Mouse (Mus musculus): Measurements from ENCODE around the gene Anxa6. TPM values are rescaled to one million over a fixed set of nuclear protein-coding genes. Genes with fewer than 3 reads are reported as not detected.
"Not testable (repeated sequence)": the region's sequence is repeated elsewhere in the genome, so short reads cannot be mapped to it uniquely, and the experiment has no call there.

Anxa6 gene
- polyA plus RNA-seq, 1 experiment from 2014 or later: 82.3 TPM

- Histone ChIP-seq H3K4me2 (replicated peaks) (peak overlapping the region; percentile 72), H3K27ac (replicated peaks) (peak overlapping the region; percentile 87; the same call in 1 of the 2 replicates), H3K4me3 (peak overlapping the region; percentile 92), H3K4me1 (peaks cover 15% of the 10 kb centered on the region), H3K9ac (replicated peaks) (peak overlapping the region; percentile 83)
- H3K27me3 ChIP-seq; ATAC-seq (ENCODE audit: low FRiP score, low read depth); H3K9me3 ChIP-seq; H3K36me3 ChIP-seq: not testable (repeated sequence)
- WGBS: 41% methylated on average over 10 of the region's 10 CpGs
Observed at GRCm38 (mm10) chr11:54955400-54955734, 77.9 kb downstream of the Anxa6 start.

GRCm38 (mm10) chr11:54954716-54955115 is 78.5 kb downstream of the Anxa6 start:
- H3K27me3 ChIP-seq: no peaks in the 10 kb centered on the region
- H3K4me1 ChIP-seq: peaks cover 15% of the 10 kb centered on the region
- no peaks in the 10 kb centered on the region for H3K36me3 ChIP-seq
- WGBS: 86% methylated on average over 8 of the region's 8 CpGs
- no peak overlapping the region for H3K4me3 ChIP-seq
- no peaks in the 10 kb centered on the region for H3K9me3 ChIP-seq
- 0 out of 2 replicates have a peak overlapping the region, but pooled peaks have one; percentile 3 for H3K4me2 ChIP-seq (replicated peaks)
- no peak for ATAC-seq (ENCODE audit: low FRiP score, low read depth)
- H3K9ac ChIP-seq (replicated peaks): no peak overlapping the region
- H3K27ac ChIP-seq (replicated peaks): no peak overlapping the region

- Histone ChIP-seq H3K36me3 (no peaks in the 10 kb centered on the region), H3K4me2 (replicated peaks) (peak overlapping the region; percentile 25; the same call in 1 of the 2 replicates), H3K4me1 (peaks cover 15% of the 10 kb centered on the region), H3K27me3 (no peaks in the 10 kb centered on the region), H3K9ac (replicated peaks) (0 out of 2 replicates have a peak overlapping the region, but pooled peaks have one; percentile 31), H3K27ac (replicated peaks) (peak overlapping the region; percentile 42; the same call in 1 of the 2 replicates), H3K4me3 (no peak overlapping the region), H3K9me3 (no peaks in the 10 kb centered on the region)
- WGBS: 36% methylated on average over 9 of the region's 9 CpGs
- no peak for ATAC-seq (ENCODE audit: low FRiP score, low read depth)
Observed at GRCm38 (mm10) chr11:54953993-54954446, 79.2 kb downstream of the Anxa6 start.

- no peaks in the 10 kb centered on the region for H3K9me3 ChIP-seq
- H3K36me3 ChIP-seq: no peaks in the 10 kb centered on the region
- H3K27ac ChIP-seq (replicated peaks): no peak overlapping the region
- no peak overlapping the region for H3K4me2 ChIP-seq (replicated peaks)
- no peak overlapping the region for H3K4me3 ChIP-seq
- H3K27me3 ChIP-seq: no peaks in the 10 kb centered on the region
- H3K9ac ChIP-seq (replicated peaks): no peak overlapping the region
- no peak for ATAC-seq (ENCODE audit: low FRiP score, low read depth)
- 81% methylated on average over 6 of the region's 6 CpGs for WGBS
- peaks cover 15% of the 10 kb centered on the region for H3K4me1 ChIP-seq
Observed at GRCm38 (mm10) chr11:54952651-54953050, 80.6 kb downstream of the Anxa6 start.

DNA sequence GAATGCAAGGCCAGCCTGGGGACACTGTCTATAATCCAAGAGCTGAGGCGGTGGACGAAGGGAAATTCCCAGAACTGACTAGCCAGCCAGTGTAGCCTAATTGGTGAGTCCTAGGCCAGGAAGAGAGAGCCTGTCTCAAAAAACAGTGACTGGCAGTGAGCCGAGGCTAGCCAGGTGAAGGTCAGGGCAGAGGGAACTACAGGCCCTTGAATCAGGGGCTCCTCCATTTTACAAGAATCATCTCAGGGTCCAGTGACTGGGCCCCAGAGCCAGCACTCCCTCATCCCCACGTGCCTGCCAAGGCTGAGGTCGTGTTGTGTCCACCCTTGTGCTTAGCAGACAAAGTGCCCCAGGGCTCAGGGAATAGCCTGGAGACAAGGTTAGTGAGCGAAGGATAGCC is 82.6 kb downstream of the Anxa6 start:
- H3K9ac ChIP-seq (replicated peaks): no peak overlapping the region
- no peaks in the 10 kb centered on the region for H3K27me3 ChIP-seq
- H3K4me1 ChIP-seq: peaks cover 12% of the 10 kb centered on the region
- no peak for ATAC-seq (ENCODE audit: low FRiP score, low read depth)
- no peaks in the 10 kb centered on the region for H3K36me3 ChIP-seq
- no peak overlapping the region for H3K27ac ChIP-seq (replicated peaks)
- no peaks in the 10 kb centered on the region for H3K9me3 ChIP-seq
- no peak overlapping the region for H3K4me3 ChIP-seq
- no peak overlapping the region for H3K4me2 ChIP-seq (replicated peaks)
- whole genome bisulfite sequencing: 82% methylated on average over 6 of the region's 6 CpGs

- H3K4me2 ChIP-seq (replicated peaks): no peak overlapping the region
Observed at GRCm38 (mm10) chr11:54949717-54950116, 83.5 kb downstream of the Anxa6 start.

DNA sequence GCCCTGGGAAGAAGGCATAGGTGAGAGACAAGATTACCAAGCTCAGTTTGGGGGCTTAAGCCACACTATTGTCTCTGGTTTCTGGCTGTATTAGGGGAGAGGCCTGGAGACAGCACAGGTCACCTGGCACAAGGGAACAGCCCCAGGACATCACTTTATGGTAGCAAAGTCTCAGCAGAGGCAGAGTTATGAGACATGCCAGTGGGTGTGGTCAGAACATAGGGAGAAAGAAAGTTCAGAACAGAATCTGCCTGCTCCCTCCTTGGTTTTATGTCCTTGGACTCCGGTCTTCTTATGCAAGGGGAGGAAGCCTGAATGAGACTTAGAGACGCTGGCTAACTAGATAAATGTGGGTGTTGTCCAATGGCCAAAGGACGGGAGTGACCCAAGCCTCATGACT is 88.5 kb downstream of the Anxa6 start:
- Histone ChIP-seq H3K27me3 (no peaks in the 10 kb centered on the region), H3K4me2 (replicated peaks) (no peak overlapping the region), H3K9ac (replicated peaks) (no peak overlapping the region), H3K9me3 (no peaks in the 10 kb centered on the region), H3K4me1 (no peaks in the 10 kb centered on the region), H3K4me3 (no peak overlapping the region), H3K36me3 (no peaks in the 10 kb centered on the region), H3K27ac (replicated peaks) (no peak overlapping the region)
- WGBS: 90% methylated on average over 3 of the region's 3 CpGs
- no peak for ATAC-seq (ENCODE audit: low FRiP score, low read depth)

More at GRCm38 (mm10) chr11:54949717-54950116, 83.5 kb downstream of the Anxa6 start:
- Histone ChIP-seq H3K4me1 (peaks cover 9% of the 10 kb centered on the region), H3K27me3 (no peaks in the 10 kb centered on the region), H3K27ac (replicated peaks) (no peak overlapping the region), H3K4me3 (no peak overlapping the region), H3K9me3 (no peaks in the 10 kb centered on the region), H3K9ac (replicated peaks) (no peak overlapping the region), H3K36me3 (no peaks in the 10 kb centered on the region)
- WGBS: 83% methylated on average over 1 of the region's 1 CpGs
- ATAC-seq (ENCODE audit: low FRiP score, low read depth): no peak

DNA sequence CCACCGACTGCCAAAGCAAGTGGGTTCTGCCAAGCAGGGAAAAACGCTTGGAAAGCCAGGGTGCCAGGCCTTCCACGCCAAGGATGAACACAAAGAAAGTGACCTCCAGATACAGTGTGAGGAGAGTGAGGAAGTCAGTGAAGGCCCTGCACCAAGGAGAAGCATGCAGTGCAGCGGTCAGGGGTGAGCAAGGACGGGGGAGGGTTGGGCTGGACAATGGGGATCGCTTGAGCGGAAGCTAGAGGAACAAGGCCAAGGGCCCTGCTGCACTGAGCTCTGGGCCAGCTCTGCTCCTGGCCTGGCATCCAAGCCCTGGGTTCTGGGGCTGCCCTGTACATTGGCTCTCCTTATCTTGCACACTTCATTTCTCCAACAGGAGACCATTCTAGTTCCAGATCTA is 93.2 kb downstream of the Anxa6 start:
- Histone ChIP-seq H3K4me1 (peaks cover 7% of the 10 kb centered on the region), H3K27me3 (no peaks in the 10 kb centered on the region), H3K4me2 (replicated peaks) (no peak overlapping the region), H3K9ac (replicated peaks) (no peak overlapping the region), H3K36me3 (peaks cover 7% of the 10 kb centered on the region), H3K4me3 (no peak overlapping the region), H3K9me3 (no peaks in the 10 kb centered on the region), H3K27ac (replicated peaks) (no peak overlapping the region)
- no peak for ATAC-seq (ENCODE audit: low FRiP score, low read depth)
- WGBS: 77% methylated on average over 7 of the region's 7 CpGs

- no peak overlapping the region for H3K9ac ChIP-seq (replicated peaks)
- no peak overlapping the region for H3K27ac ChIP-seq (replicated peaks)
- H3K4me2 ChIP-seq (replicated peaks): no peak overlapping the region
- H3K27me3 ChIP-seq: no peaks in the 10 kb centered on the region
- H3K36me3 ChIP-seq: peaks cover 7% of the 10 kb centered on the region
- WGBS: 81% methylated on average over 8 of the region's 8 CpGs
- no peaks in the 10 kb centered on the region for H3K9me3 ChIP-seq
- no peak overlapping the region for H3K4me3 ChIP-seq
- ATAC-seq (ENCODE audit: low FRiP score, low read depth): no peak
- H3K4me1 ChIP-seq: peaks cover 7% of the 10 kb centered on the region
Observed at GRCm38 (mm10) chr11:54939501-54939900, 93.7 kb downstream of the Anxa6 start.

DNA sequence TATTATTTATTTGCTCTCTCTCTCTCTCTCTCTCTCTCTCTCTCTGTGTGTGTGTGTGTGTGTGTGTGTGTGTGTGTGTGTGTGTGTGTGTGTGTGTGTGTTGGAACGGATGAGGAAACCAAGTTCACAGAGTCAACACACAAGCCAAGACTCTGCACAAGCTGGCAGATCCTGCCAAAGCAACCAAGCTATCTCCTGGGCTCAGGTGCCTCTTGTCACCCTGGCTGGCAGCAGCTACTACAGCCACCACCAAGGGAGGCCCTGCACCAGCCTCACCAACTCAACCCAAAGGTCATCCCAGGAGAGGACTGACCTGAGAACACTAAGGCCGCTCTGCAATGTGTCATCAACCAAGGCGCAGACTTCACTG is 96.5 kb downstream of the Anxa6 start:
- 97% methylated on average over 2 of the region's 3 CpGs for WGBS
- peaks cover 7% of the 10 kb centered on the region for H3K36me3 ChIP-seq

DNA sequence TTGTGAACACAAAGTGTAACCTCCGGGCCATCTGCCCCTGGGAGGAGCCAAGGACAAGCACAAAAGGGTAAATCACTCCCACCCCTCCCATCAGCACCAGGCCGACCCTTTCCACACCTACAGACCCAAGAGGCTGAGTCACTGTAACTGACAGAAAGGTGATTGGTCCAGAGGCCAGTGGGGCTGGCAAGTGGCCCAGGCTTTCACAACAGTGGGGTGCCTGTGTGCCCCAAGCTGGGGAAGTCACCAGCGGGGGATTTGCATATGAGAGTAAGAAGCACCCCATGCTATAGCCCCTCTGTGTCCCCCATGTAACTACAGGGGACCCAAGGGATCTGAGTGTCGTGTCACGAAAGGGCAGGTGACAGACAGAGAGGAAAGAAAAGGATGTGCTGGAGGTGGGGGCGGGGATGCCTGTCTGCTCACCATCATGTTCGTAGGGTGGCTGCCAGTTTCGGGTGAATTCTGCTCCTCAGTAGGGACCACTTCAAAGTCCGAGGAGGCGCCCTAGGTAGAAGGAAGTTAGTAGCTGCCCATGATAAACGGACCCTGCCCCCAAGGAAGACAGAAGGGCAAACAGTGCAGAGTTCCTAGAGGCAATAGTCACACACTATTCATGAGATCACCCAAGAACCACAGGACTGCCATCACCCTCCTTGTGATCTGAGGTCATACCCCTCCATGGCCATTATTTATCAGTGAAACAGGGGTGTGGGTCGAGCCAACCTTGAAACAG is 97.0 kb downstream of the Anxa6 start:
- Histone ChIP-seq H3K4me3 (no peak overlapping the region), H3K27me3 (no peaks in the 10 kb centered on the region), H3K9me3 (no peaks in the 10 kb centered on the region), H3K9ac (replicated peaks) (no peak overlapping the region), H3K36me3 (peaks cover 7% of the 10 kb centered on the region), H3K4me2 (replicated peaks) (no peak overlapping the region), H3K4me1 (peaks cover 7% of the 10 kb centered on the region), H3K27ac (replicated peaks) (no peak overlapping the region)
- no peak for ATAC-seq (ENCODE audit: low FRiP score, low read depth)
- 41% methylated on average over 12 of the region's 12 CpGs for WGBS

More for the DNA sequence above, 96.5 kb downstream of the Anxa6 start:
- Histone ChIP-seq H3K4me2 (replicated peaks) (no peak overlapping the region), H3K27ac (replicated peaks) (no peak overlapping the region), H3K4me1 (peaks cover 7% of the 10 kb centered on the region), H3K4me3 (no peak overlapping the region), H3K27me3 (no peaks in the 10 kb centered on the region), H3K9ac (replicated peaks) (no peak overlapping the region), H3K9me3 (no peaks in the 10 kb centered on the region)
- no peak for ATAC-seq (ENCODE audit: low FRiP score, low read depth)

- WGBS: 93% methylated on average over 7 of the region's 7 CpGs
- Histone ChIP-seq H3K27ac (replicated peaks) (no peak overlapping the region), H3K27me3 (no peaks in the 10 kb centered on the region), H3K4me3 (no peak overlapping the region), H3K4me2 (replicated peaks) (no peak overlapping the region), H3K36me3 (peaks cover 8% of the 10 kb centered on the region), H3K9ac (replicated peaks) (no peak overlapping the region), H3K4me1 (peaks cover 7% of the 10 kb centered on the region), H3K9me3 (no peaks in the 10 kb centered on the region)
- no peak for ATAC-seq (ENCODE audit: low FRiP score, low read depth)
Observed at GRCm38 (mm10) chr11:54934198-54934597, 99.0 kb downstream of the Anxa6 start.

DNA sequence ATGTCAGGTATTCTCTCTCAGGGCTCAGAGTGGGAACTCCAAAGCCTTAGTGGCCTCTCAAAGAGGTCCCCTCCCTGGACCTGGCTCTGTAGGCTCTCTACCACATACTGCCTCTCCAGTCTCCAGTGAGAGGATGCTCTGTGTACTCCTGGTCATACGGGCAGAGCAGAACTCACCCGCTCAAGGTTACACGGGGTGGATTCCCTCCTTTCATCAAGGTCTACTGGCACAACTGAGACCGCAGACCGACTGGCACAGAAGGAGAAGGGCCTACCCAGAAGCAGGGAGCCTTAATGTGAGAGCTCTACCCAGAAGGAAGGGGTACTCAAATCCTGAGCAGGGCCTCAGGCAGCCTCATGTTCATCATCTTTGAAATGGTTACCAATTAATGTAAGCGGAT is 100.7 kb downstream of the Anxa6 start:
- peaks cover 10% of the 10 kb centered on the region for H3K4me1 ChIP-seq
- no peak overlapping the region for H3K27ac ChIP-seq (replicated peaks)
- 93% methylated on average over 6 of the region's 6 CpGs for WGBS
- peaks cover 15% of the 10 kb centered on the region for H3K36me3 ChIP-seq
- ATAC-seq (ENCODE audit: low FRiP score, low read depth): no peak
- H3K9ac ChIP-seq (replicated peaks): no peak overlapping the region
- no peaks in the 10 kb centered on the region for H3K27me3 ChIP-seq
- no peaks in the 10 kb centered on the region for H3K9me3 ChIP-seq
- no peak overlapping the region for H3K4me2 ChIP-seq (replicated peaks)
- H3K4me3 ChIP-seq: no peak overlapping the region

All from midbrain, embryonic 12.5 days (tissue).